Mouse (Mus musculus): Measurements from ENCODE around the gene Lrrc39. TPM values are rescaled to one million over a fixed set of nuclear protein-coding genes. Genes with fewer than 3 reads are reported as not detected.

Gene Lrrc39
- polyA plus RNA-seq, 1 experiment: 0.28 TPM

- Histone ChIP-seq H3K36me3 (ENCODE audit: control insufficient read depth, insufficient read depth, low read length) (no peaks in the 10 kb centered on the region; the same call in 1 of the 2 replicates), H3K4me3 (ENCODE audit: extremely low read depth, insufficient read depth, insufficient read length) (no peak overlapping the region), H3K27me3 (ENCODE audit: control insufficient read depth, insufficient read depth, low read length) (no peaks in the 10 kb centered on the region), H3K27ac (ENCODE audit: insufficient read depth, low read length) (no peak overlapping the region), H3K4me1 (ENCODE audit: control insufficient read depth, insufficient read depth, insufficient read length) (no peaks in the 10 kb centered on the region)
- DNase-seq (ENCODE audit: low read depth in 1 of 2, low spot score in 2 of 2): no peak
- WGBS: 53% methylated on average over 5 of the region's 5 CpGs
- TF ChIP-seq CTCF (IDR thresholded peaks at IDR 0.05; ENCODE audit: extremely low read depth, insufficient read depth, insufficient read length, insufficient replicate concordance) (no peak), POLR2A (IDR thresholded peaks at IDR 0.05; ENCODE audit: low read depth, low read length) (no peak)
Observed at GRCm38 (mm10) chr3:116601005-116601404, 38.2 kb downstream of the Lrrc39 start.

DNA sequence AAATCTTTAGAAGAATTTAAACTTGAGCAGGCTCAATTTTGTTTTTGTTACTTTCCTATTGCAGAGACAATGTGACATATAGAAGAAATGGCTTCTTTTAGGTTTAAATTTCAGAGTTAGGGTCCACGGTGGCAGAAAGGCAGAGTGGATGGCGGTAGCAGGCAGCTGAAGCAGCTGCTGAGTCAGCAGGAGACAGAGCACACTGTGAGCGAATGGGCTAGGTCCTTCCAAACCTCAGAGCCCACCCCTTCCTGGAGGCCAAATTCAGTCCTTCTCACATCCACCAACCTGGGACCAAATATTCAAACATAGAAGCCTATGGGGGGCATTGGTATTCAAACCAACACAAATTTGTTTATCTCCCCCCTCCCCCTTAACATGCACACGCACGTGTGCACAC, 39.0 kb downstream of the Lrrc39 start:
- no peaks in the 10 kb centered on the region; the same call in 1 of the 2 replicates for H3K36me3 ChIP-seq (ENCODE audit: control insufficient read depth, insufficient read depth, low read length)
- 94% methylated on average over 5 of the region's 5 CpGs for WGBS
- no peaks in the 10 kb centered on the region for H3K4me1 ChIP-seq (ENCODE audit: control insufficient read depth, insufficient read depth, insufficient read length)
- H3K4me3 ChIP-seq (ENCODE audit: extremely low read depth, insufficient read depth, insufficient read length): no peak overlapping the region
- TF ChIP-seq CTCF (IDR thresholded peaks at IDR 0.05; ENCODE audit: extremely low read depth, insufficient read depth, insufficient read length, insufficient replicate concordance) (no peak), POLR2A (IDR thresholded peaks at IDR 0.05; ENCODE audit: low read depth, low read length) (no peak)
- no peak overlapping the region for H3K27ac ChIP-seq (ENCODE audit: insufficient read depth, low read length)
- no peak for DNase-seq (ENCODE audit: low read depth in 1 of 2, low spot score in 2 of 2)
- no peaks in the 10 kb centered on the region for H3K27me3 ChIP-seq (ENCODE audit: control insufficient read depth, insufficient read depth, low read length)

- 92% methylated on average over 9 of the region's 9 CpGs for whole genome bisulfite sequencing
- TF ChIP-seq CTCF (IDR thresholded peaks at IDR 0.05; ENCODE audit: extremely low read depth, insufficient read depth, insufficient read length, insufficient replicate concordance) (no peak), POLR2A (IDR thresholded peaks at IDR 0.05; ENCODE audit: low read depth, low read length) (no peak)
Observed at GRCm38 (mm10) chr3:116604570-116604969, 41.8 kb downstream of the Lrrc39 start.

DNA sequence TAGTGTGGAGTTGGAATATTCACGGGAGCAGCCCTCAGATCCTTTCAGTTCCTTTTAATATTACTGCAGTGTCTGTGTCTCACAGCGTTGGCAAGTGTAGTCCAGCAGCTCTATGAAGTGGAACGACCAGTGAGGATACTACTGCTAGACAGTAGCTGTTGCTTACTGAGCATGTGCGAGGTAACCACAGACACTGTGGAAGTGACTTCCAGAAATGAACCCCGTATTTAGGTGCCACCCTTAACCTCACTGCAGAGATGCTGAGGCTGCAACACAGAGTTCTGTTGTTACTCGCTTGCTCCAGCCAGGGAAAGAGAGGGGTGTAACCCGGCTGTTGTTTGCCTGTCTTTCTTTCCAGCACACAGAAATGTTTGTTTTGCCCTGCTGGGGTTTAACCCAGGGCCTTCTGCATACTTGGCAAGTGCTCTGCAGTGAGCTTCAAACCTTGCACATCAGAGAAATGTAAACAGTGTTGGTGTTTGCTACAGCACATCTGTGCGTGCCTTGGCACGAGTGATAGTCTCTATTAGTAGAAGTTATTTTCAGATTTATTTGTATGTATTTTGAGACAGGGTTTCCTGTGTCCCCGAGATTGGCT, 51.6 kb downstream of the Lrrc39 start, which contains the start of gene Trmt13:
Gene Trmt13, minus strand, starts transcription at position 293 of the 598 bp plus-strand sequence.
- TF ChIP-seq CTCF (IDR thresholded peaks at IDR 0.05; ENCODE audit: extremely low read depth, insufficient read depth, insufficient read length, insufficient replicate concordance) (no peak), POLR2A (IDR thresholded peaks at IDR 0.05; ENCODE audit: low read depth, low read length) (no peak)
- H3K4me1 ChIP-seq (ENCODE audit: control insufficient read depth, insufficient read depth, insufficient read length): no peaks in the 10 kb centered on the region
- H3K4me3 ChIP-seq (ENCODE audit: extremely low read depth, insufficient read depth, insufficient read length): no peak within 1 kb of the TSS
- H3K36me3 ChIP-seq (ENCODE audit: control insufficient read depth, insufficient read depth, low read length): peaks cover 14% of the 10 kb centered on the region
- WGBS: 86% methylated on average over 10 of the region's 10 CpGs
- no peak within 1 kb of the TSS for H3K27ac ChIP-seq (ENCODE audit: insufficient read depth, low read length)
- DNase-seq (ENCODE audit: low read depth in 1 of 2, low spot score in 2 of 2): no peak
- no peaks in the 10 kb centered on the region for H3K27me3 ChIP-seq (ENCODE audit: control insufficient read depth, insufficient read depth, low read length)

More at GRCm38 (mm10) chr3:116604570-116604969, 41.8 kb downstream of the Lrrc39 start:
- Histone ChIP-seq H3K4me1 (ENCODE audit: control insufficient read depth, insufficient read depth, insufficient read length) (no peaks in the 10 kb centered on the region), H3K36me3 (ENCODE audit: control insufficient read depth, insufficient read depth, low read length) (peaks cover 3% of the 10 kb centered on the region; the same call in 1 of the 2 replicates), H3K27me3 (ENCODE audit: control insufficient read depth, insufficient read depth, low read length) (no peaks in the 10 kb centered on the region), H3K27ac (ENCODE audit: insufficient read depth, low read length) (no peak overlapping the region), H3K4me3 (ENCODE audit: extremely low read depth, insufficient read depth, insufficient read length) (no peak overlapping the region)
- DNase-seq (ENCODE audit: low read depth in 1 of 2, low spot score in 2 of 2): no peak

- peaks cover 19% of the 10 kb centered on the region for H3K36me3 ChIP-seq (ENCODE audit: control insufficient read depth, insufficient read depth, low read length)
- DNase-seq (ENCODE audit: low read depth in 1 of 2, low spot score in 2 of 2): no peak
Observed at GRCm38 (mm10) chr3:116615318-116616068, 52.7 kb downstream of the Lrrc39 start.

GRCm38 (mm10) chr3:116618855-116619254, 56.1 kb downstream of the Lrrc39 start:
- H3K27me3 ChIP-seq (ENCODE audit: control insufficient read depth, insufficient read depth, low read length): no peaks in the 10 kb centered on the region
- H3K36me3 ChIP-seq (ENCODE audit: control insufficient read depth, insufficient read depth, low read length): peaks cover 25% of the 10 kb centered on the region
- H3K4me1 ChIP-seq (ENCODE audit: control insufficient read depth, insufficient read depth, insufficient read length): no peaks in the 10 kb centered on the region
- WGBS: 79% methylated on average over 6 of the region's 6 CpGs
- no peak for DNase-seq (ENCODE audit: low read depth in 1 of 2, low spot score in 2 of 2)
- H3K27ac ChIP-seq (ENCODE audit: insufficient read depth, low read length): no peak overlapping the region
- TF ChIP-seq POLR2A (IDR thresholded peaks at IDR 0.05; ENCODE audit: low read depth, low read length) (no peak), CTCF (IDR thresholded peaks at IDR 0.05; ENCODE audit: extremely low read depth, insufficient read depth, insufficient read length, insufficient replicate concordance) (no peak)
- H3K4me3 ChIP-seq (ENCODE audit: extremely low read depth, insufficient read depth, insufficient read length): no peak overlapping the region

More at GRCm38 (mm10) chr3:116615318-116616068, 52.7 kb downstream of the Lrrc39 start:
- H3K4me3 ChIP-seq (ENCODE audit: extremely low read depth, insufficient read depth, insufficient read length): no peak overlapping the region
- TF ChIP-seq CTCF (IDR thresholded peaks at IDR 0.05; ENCODE audit: extremely low read depth, insufficient read depth, insufficient read length, insufficient replicate concordance): no peak
- no peak for TF ChIP-seq POLR2A (IDR thresholded peaks at IDR 0.05; ENCODE audit: low read depth, low read length)
- H3K27ac ChIP-seq (ENCODE audit: insufficient read depth, low read length): no peak overlapping the region
- H3K27me3 ChIP-seq (ENCODE audit: control insufficient read depth, insufficient read depth, low read length): no peaks in the 10 kb centered on the region
- no peaks in the 10 kb centered on the region for H3K4me1 ChIP-seq (ENCODE audit: control insufficient read depth, insufficient read depth, insufficient read length)
- WGBS: 86% methylated on average over 8 of the region's 8 CpGs
